Mouse (Mus musculus) G1E (cell line): ENCODE results near the gene Kcne2. TPM values are rescaled to one million over a fixed set of nuclear protein-coding genes. Genes with fewer than 3 reads are reported as not detected.

Source experiments
- ATAC-seq: 2 replicates; pipeline ENCODE4 v1.8.0; 2016; ENCODE audit warnings: mild to moderate bottlenecking; ENCODE audit not compliant: insufficient number of reproducible peaks, poor library complexity, low FRiP score, severe bottlenecking; ENCODE audit errors: extremely low read depth
- DNase-seq: peaks from one replicate; pipeline ENCODE4 v3.0.0; 2012; ENCODE audit warnings: low spot score
- H3K27me3 ChIP-seq: 2 replicates; pipeline ENCODE4 v1.6.1; 2012; ENCODE audit warnings: mild to moderate bottlenecking, low read length, inconsistent platforms; ENCODE audit not compliant: insufficient read depth
- H3K36me3 ChIP-seq: replicated peaks from 2 replicates; pipeline ENCODE3; 2012; ENCODE audit warnings: mild to moderate bottlenecking, inconsistent platforms
- H3K4me1 ChIP-seq: 2 replicates; pipeline ENCODE4 v1.6.1; 2012; ENCODE audit warnings: low read depth, low read length, inconsistent platforms, mixed read lengths; ENCODE audit not compliant: insufficient read depth
- H3K4me3 ChIP-seq: 2 replicates; pipeline ENCODE4 v1.5.1; 2012; ENCODE audit warnings: low read depth, mild to moderate bottlenecking, inconsistent platforms, low read length, moderate library complexity, mixed read lengths
- H3K9me3 ChIP-seq: replicated peaks from 2 replicates; pipeline ENCODE4 v1.6.1; 2012; ENCODE audit warnings: inconsistent platforms
- CTCF ChIP-seq: IDR thresholded peaks from 2 replicates; pipeline ENCODE4 v1.5.1; 2012; ENCODE audit warnings: low read depth, low read length, inconsistent platforms, mixed read lengths
- GATA1 ChIP-seq: IDR thresholded peaks from 2 replicates; pipeline ENCODE4 v1.6.1; 2012; ENCODE audit warnings: borderline replicate concordance, low read length, inconsistent platforms, mixed read lengths
- GATA2 ChIP-seq: IDR thresholded peaks from 2 replicates; pipeline ENCODE4 v1.6.1; 2012; ENCODE audit warnings: low read depth, low read length, inconsistent platforms, borderline replicate concordance
- POLR2AphosphoS5 ChIP-seq: IDR thresholded peaks from 2 replicates; pipeline ENCODE4 v1.6.1; 2012; ENCODE audit warnings: low read depth, low read length, inconsistent platforms; ENCODE audit not compliant: insufficient replicate concordance
- TAL1 ChIP-seq: conservative IDR thresholded peaks from 2 replicates; pipeline ENCODE4 v1.6.1; 2012; ENCODE audit warnings: low read depth, low read length, inconsistent platforms, mixed read lengths
- polyA plus RNA-seq: library from polyadenylated mRNA; stranded (reverse); fragments of >175 nt; gene quantifications from 2 replicates; pipeline ENCODE4 v1.2.3, GENCODE M21; 2012
- total RNA-seq, 2 experiments: library from RNA; stranded (forward) in 1 of 2; stranded (reverse) in 1 of 2; fragments of 200-1000 nt in 1 of 2; fragments of >200 nt in 1 of 2; fragmentation: Nextera tagmentation in 1 of 2; gene quantifications; 2 replicates each; pipeline ENCODE4 v1.2.3; 2014 to 2017

The Kcne2 gene
- total and polyA plus RNA-seq, 3 experiments, result 0.11 TPM; not detected in 2

- no peak for TF ChIP-seq TAL1
- no peak for TF ChIP-seq CTCF
- TF ChIP-seq POLR2AphosphoS5, result no peak
- no peak for TF ChIP-seq GATA1
- TF ChIP-seq GATA2, result no peak
- ATAC-seq (no peak), DNase-seq (no peak)
- H3K9me3 ChIP-seq, result no peaks in the 10 kb centered on the region
- peaks cover 35% of the 10 kb centered on the region for H3K4me1 ChIP-seq
- H3K36me3 ChIP-seq, result peaks cover 28% of the 10 kb centered on the region
- no peak overlapping the region for H3K4me3 ChIP-seq
- H3K27me3 ChIP-seq, result peaks cover 18% of the 10 kb centered on the region
Observed at GRCm38 (mm10) chr16:92316049-92316738, 24.0 kb downstream of the Kcne2 start.

- peak; percentile 37 for DNase-seq
- TF ChIP-seq GATA2, result no peak
- no peak for TF ChIP-seq TAL1
- peak; percentile 57 for TF ChIP-seq CTCF
- TF ChIP-seq POLR2AphosphoS5, result no peak
- TF ChIP-seq GATA1, result no peak
- H3K9me3 ChIP-seq, result no peaks in the 10 kb centered on the region
- no peaks in the 10 kb centered on the region for H3K36me3 ChIP-seq
- peaks cover 39% of the 10 kb centered on the region for H3K27me3 ChIP-seq
- H3K4me1 ChIP-seq, result peaks cover 29% of the 10 kb centered on the region
- no peak; the same call in 1 of the 2 replicates for ATAC-seq
- no peak overlapping the region for H3K4me3 ChIP-seq
Observed at GRCm38 (mm10) chr16:92319353-92320109, 27.3 kb downstream of the Kcne2 start.

GRCm38 (mm10) chr16:92320361-92320760, 28.2 kb downstream of the Kcne2 start:
- Histone ChIP-seq H3K4me3 (no peak overlapping the region), H3K9me3 (no peaks in the 10 kb centered on the region), H3K27me3 (peaks cover 46% of the 10 kb centered on the region), H3K4me1 (peaks cover 27% of the 10 kb centered on the region), H3K36me3 (no peaks in the 10 kb centered on the region)
- DNase-seq (no peak), ATAC-seq (no peak)
- TF ChIP-seq POLR2AphosphoS5, result no peak
- no peak for TF ChIP-seq TAL1
- TF ChIP-seq GATA1, result no peak
- TF ChIP-seq GATA2, result no peak
- TF ChIP-seq CTCF, result no peak

- DNase-seq (no peak), ATAC-seq (no peak)
- Histone ChIP-seq H3K27me3 (peaks cover 56% of the 10 kb centered on the region), H3K4me3 (no peak within 1 kb of the TSS), H3K36me3 (no peaks in the 10 kb centered on the region), H3K9me3 (no peaks in the 10 kb centered on the region), H3K4me1 (peaks cover 17% of the 10 kb centered on the region)
- no peak for TF ChIP-seq TAL1
Observed at GRCm38 (mm10) chr16:92321341-92321740, 29.2 kb downstream of the Kcne2 start, which contains the start of gene Fam243. TSS of gene Fam243 (minus strand) at chr16:92321441.

GRCm38 (mm10) chr16:92324309-92325061, 32.3 kb downstream of the Kcne2 start:
- Histone ChIP-seq H3K9me3 (no peaks in the 10 kb centered on the region), H3K36me3 (no peaks in the 10 kb centered on the region), H3K4me3 (no peak overlapping the region), H3K4me1 (peaks cover 5% of the 10 kb centered on the region), H3K27me3 (peaks cover 70% of the 10 kb centered on the region)
- ATAC-seq (no peak), DNase-seq (no peak)
- TF ChIP-seq TAL1, result no peak
- TF ChIP-seq GATA2, result no peak
- TF ChIP-seq GATA1, result no peak
- TF ChIP-seq CTCF, result no peak
- no peak for TF ChIP-seq POLR2AphosphoS5

GRCm38 (mm10) chr16:92325062-92325406, 32.8 kb downstream of the Kcne2 start:
- Histone ChIP-seq H3K4me1 (no peaks in the 10 kb centered on the region), H3K9me3 (no peaks in the 10 kb centered on the region), H3K4me3 (no peak overlapping the region), H3K27me3 (peaks cover 74% of the 10 kb centered on the region), H3K36me3 (no peaks in the 10 kb centered on the region)
- TF ChIP-seq CTCF (no peak), POLR2AphosphoS5 (no peak), GATA2 (no peak), TAL1 (no peak), GATA1 (no peak)
- no peak for DNase-seq
- ATAC-seq, result no peak
